Mouse (Mus musculus): ENCODE data around the gene Olfr944. TPM values are rescaled to one million over a fixed set of nuclear protein-coding genes. Genes with fewer than 3 reads are reported as not detected.

Gene Olfr944
- not detected in 2 replicates for polyA plus RNA-seq (2015; fragmentation: Nextera tagmentation; extraction: Ambion mirVana)

DNA sequence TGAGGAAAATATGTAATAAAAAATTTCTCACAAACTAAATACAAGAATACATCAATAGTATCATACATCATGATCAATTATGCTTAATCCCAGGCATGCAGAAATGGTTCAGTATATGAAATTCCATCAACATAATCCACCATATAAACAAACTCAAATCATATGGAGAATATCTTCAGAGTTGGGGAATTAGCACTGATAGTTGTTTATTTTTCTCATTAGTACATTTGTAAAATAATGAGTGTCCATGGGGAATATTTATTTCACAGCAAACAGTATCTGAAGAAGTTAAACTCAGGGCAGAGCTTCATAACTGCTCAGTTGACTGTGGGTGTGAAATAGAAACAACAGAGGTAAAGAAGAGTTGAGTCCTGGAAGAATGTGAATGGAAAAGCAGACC is at the start of gene Olfr944:
TSS of gene Olfr944 (plus strand) at position 301 of the 400 bp plus-strand sequence.
- Histone ChIP-seq H3K36me3 (ENCODE audit: poor library complexity, severe bottlenecking) (no peaks in the 10 kb centered on the region), H3K4me2 (no peak within 1 kb of the TSS), H3K4me1 (no peaks in the 10 kb centered on the region), H3K27me3 (no peaks in the 10 kb centered on the region), H3K4me3 (no peak within 1 kb of the TSS), H3K27ac (no peak within 1 kb of the TSS), H3K9ac (no peak within 1 kb of the TSS), H3K9me3 (replicated peaks) (no peaks in the 10 kb centered on the region)
- no peak for ATAC-seq

DNA sequence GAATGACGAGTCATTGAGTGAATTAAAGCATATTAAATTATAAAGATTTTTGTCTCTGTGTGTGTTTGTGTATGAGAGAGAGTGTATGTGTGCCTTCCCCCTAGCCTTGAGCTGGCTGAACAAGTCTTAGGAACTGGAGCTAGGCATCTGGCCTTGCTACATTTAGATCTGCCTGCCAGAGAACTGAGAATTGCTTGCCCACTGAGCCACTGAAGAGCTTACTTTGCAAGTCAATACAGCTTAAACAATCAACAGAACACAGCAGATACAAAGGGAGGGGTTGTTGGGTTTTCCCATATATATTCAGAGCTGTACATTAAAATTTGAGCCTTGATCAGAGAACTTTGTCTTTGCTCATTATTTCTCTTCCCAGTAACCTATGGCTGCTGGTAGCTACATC is 49.3 kb upstream of the Olfr944 start:
- Histone ChIP-seq H3K27me3 (no peaks in the 10 kb centered on the region), H3K9me3 (replicated peaks) (no peaks in the 10 kb centered on the region), H3K9ac (no peak overlapping the region), H3K4me2 (no peak overlapping the region), H3K36me3 (ENCODE audit: poor library complexity, severe bottlenecking) (no peaks in the 10 kb centered on the region), H3K27ac (no peak overlapping the region), H3K4me1 (no peaks in the 10 kb centered on the region), H3K4me3 (no peak overlapping the region)
- no peak for ATAC-seq
- WGBS, result 63% methylated on average over 1 of the region's 1 CpGs

DNA sequence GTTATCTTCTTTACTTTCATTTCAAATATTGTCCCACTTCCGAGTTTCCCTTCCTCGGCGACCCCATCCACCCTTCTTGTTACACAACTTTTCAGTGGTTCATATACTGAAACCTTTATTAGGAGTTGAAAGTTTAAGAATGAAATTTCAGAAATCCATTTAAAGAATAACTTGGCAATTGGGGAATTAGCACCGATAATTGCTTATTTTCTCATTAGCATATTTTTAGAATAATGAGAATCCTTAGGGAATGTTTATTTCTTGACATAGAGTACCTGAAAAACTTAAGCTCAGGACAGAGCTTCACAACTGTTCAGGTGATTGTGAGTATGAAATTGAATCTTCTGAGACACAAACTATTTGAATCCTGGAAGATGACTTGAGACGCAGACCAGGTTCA is 35.7 kb upstream of the Olfr944 start, which contains the start of gene Olfr943:
TSS of gene Olfr943 (plus strand) at position 301 of the 400 bp plus-strand sequence.
- WGBS, result 95% methylated on average over 5 of the region's 5 CpGs
- Histone ChIP-seq H3K9me3 (replicated peaks) (peaks cover 9% of the 10 kb centered on the region; the same call in 1 of the 2 replicates), H3K36me3 (ENCODE audit: poor library complexity, severe bottlenecking) (no peaks in the 10 kb centered on the region), H3K4me1 (no peaks in the 10 kb centered on the region), H3K27ac (no peak within 1 kb of the TSS), H3K4me2 (no peak within 1 kb of the TSS), H3K27me3 (no peaks in the 10 kb centered on the region), H3K4me3 (no peak within 1 kb of the TSS), H3K9ac (no peak within 1 kb of the TSS)
- no peak for ATAC-seq

DNA sequence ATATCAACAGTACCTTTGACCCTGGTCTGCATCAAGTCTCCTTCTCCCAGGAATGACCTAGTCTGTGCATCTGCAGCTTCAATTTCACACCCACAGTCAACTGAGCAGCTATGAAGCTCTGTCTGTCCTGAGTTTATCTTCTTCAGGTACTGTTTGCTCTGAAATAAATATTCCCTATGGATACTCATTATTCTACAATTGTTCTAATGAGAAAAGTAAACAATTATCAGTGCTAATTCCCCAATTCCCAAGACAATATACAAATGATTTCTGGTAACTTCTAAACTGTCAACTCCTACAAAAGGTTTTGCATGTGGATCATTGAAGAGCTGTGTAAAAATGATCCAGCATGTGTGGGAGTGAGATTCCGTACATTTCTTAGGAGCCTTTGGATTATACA is 48.2 kb downstream of the Olfr944 start, which contains the start of gene Olfr1537:
TSS of gene Olfr1537 (minus strand) at position 101 of the 400 bp plus-strand sequence.
- no peak within 1 kb of the TSS for H3K27ac ChIP-seq
- WGBS, result 84% methylated on average over 1 of the region's 1 CpGs
- ATAC-seq, result no peak
- no peak within 1 kb of the TSS for H3K4me3 ChIP-seq
- no peaks in the 10 kb centered on the region for H3K9me3 ChIP-seq (replicated peaks)
- no peak within 1 kb of the TSS for H3K9ac ChIP-seq
- H3K4me1 ChIP-seq, result no peaks in the 10 kb centered on the region
- no peaks in the 10 kb centered on the region for H3K36me3 ChIP-seq (ENCODE audit: poor library complexity, severe bottlenecking)
- H3K4me2 ChIP-seq, result no peak within 1 kb of the TSS
- no peaks in the 10 kb centered on the region for H3K27me3 ChIP-seq

Other genes starting within 250 kb of the Olfr944 start
- gene Olfr933, start 229.6 kb upstream of the Olfr944 start, polyA plus RNA-seq (2015; fragmentation: Nextera tagmentation; extraction: Ambion mirVana), result not detected in 2 replicates
- not detected in 2 replicates for gene Olfr934, start 213.6 kb upstream of the Olfr944 start, polyA plus RNA-seq (2015; fragmentation: Nextera tagmentation; extraction: Ambion mirVana)
- not detected in 2 replicates for gene Olfr935, start 202.2 kb upstream of the Olfr944 start, polyA plus RNA-seq (2015; fragmentation: Nextera tagmentation; extraction: Ambion mirVana)
- gene Olfr146, start 178.5 kb upstream of the Olfr944 start, polyA plus RNA-seq (2015; fragmentation: Nextera tagmentation; extraction: Ambion mirVana), result not detected in 2 replicates
- gene Olfr937, start 137.0 kb upstream of the Olfr944 start, polyA plus RNA-seq (2015; fragmentation: Nextera tagmentation; extraction: Ambion mirVana), result not detected in 2 replicates
- gene Olfr938, start 123.0 kb upstream of the Olfr944 start, polyA plus RNA-seq (2015; fragmentation: Nextera tagmentation; extraction: Ambion mirVana), result not detected in 2 replicates
- not detected in 2 replicates for gene Olfr27, start 73.8 kb upstream of the Olfr944 start, polyA plus RNA-seq (2015; fragmentation: Nextera tagmentation; extraction: Ambion mirVana)
- gene Olfr943, start 35.6 kb upstream of the Olfr944 start, polyA plus RNA-seq (2015; fragmentation: Nextera tagmentation; extraction: Ambion mirVana), result not detected in 2 replicates
- not detected in 2 replicates for gene Olfr1537, start 48.1 kb downstream of the Olfr944 start, polyA plus RNA-seq (2015; fragmentation: Nextera tagmentation; extraction: Ambion mirVana)
- not detected in 2 replicates for gene Olfr945, start 74.9 kb downstream of the Olfr944 start, polyA plus RNA-seq (2015; fragmentation: Nextera tagmentation; extraction: Ambion mirVana)
- not detected in 2 replicates for gene Olfr948, start 124.1 kb downstream of the Olfr944 start, polyA plus RNA-seq (2015; fragmentation: Nextera tagmentation; extraction: Ambion mirVana)
- gene Olfr951, start 185.5 kb downstream of the Olfr944 start, polyA plus RNA-seq (2015; fragmentation: Nextera tagmentation; extraction: Ambion mirVana), result not detected in 2 replicates
- gene Olfr952, start 225.2 kb downstream of the Olfr944 start, polyA plus RNA-seq (2015; fragmentation: Nextera tagmentation; extraction: Ambion mirVana), result not detected in 2 replicates

Data from forebrain, embryonic 13.5 days (tissue).